Mouse (Mus musculus): ENCODE data around the gene Ptprd. TPM values are rescaled to one million over a fixed set of nuclear protein-coding genes. Genes with fewer than 3 reads are reported as not detected.

Ptprd gene
- polyA plus RNA-seq, 1 experiment from 2014 or later: 15.5 TPM

DNA sequence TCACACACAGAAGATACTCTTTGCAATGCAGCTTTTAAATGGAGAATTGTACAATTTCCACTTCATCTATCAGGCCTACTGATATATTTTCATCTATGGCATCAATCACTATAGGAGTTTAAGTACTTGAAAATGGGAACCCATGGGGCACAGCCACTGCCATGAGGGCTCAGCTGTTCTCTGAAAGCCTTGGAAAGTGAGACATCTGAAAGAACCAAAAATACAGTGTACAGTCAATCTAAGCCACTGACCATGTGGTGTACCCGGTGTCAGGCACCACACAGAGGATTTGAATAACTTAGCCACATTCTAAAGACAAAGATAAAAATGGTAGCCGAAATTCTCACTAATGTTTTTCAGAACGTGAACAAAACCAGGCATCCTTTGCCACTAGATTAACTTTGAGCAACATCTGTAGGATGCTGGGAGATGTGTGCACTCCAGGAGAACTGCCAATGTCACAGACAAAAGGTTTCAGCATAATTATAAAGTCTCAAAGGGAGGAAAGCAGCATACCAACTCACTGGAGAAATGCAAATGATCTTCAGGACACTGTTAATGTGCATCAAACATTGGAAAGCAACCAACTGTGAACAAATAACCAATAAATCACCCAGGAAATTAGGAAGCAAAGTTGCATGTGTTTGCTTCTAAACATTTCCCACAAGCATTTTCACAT, 69.5 kb downstream of the Ptprd start:
- no peak overlapping the region for H3K4me3 ChIP-seq
- no peaks in the 10 kb centered on the region for H3K36me3 ChIP-seq
- H3K27me3 ChIP-seq (ENCODE audit: insufficient read depth, poor library complexity, severe bottlenecking): no peaks in the 10 kb centered on the region
- H3K9me3 ChIP-seq: no peaks in the 10 kb centered on the region
- 75% methylated on average over 3 of the region's 3 CpGs for WGBS
- H3K27ac ChIP-seq: no peak overlapping the region
- no peaks in the 10 kb centered on the region for H3K4me1 ChIP-seq (replicated peaks)
- DNase-seq (ENCODE audit: low spot score): no peak

GRCm38 (mm10) chr4:78110898-78111297, 100.9 kb downstream of the Ptprd start:
- H3K9me3 ChIP-seq: no peaks in the 10 kb centered on the region
- no peak overlapping the region for H3K4me3 ChIP-seq
- no peaks in the 10 kb centered on the region for H3K27me3 ChIP-seq (ENCODE audit: insufficient read depth, poor library complexity, severe bottlenecking)
- no peak overlapping the region for H3K27ac ChIP-seq
- H3K36me3 ChIP-seq: no peaks in the 10 kb centered on the region
- no peaks in the 10 kb centered on the region for H3K4me1 ChIP-seq (replicated peaks)
- DNase-seq (ENCODE audit: low spot score): no peak
- 88% methylated on average over 3 of the region's 3 CpGs for WGBS

- Histone ChIP-seq H3K9me3 (no peaks in the 10 kb centered on the region), H3K27me3 (ENCODE audit: insufficient read depth, poor library complexity, severe bottlenecking) (no peaks in the 10 kb centered on the region), H3K4me1 (replicated peaks) (no peaks in the 10 kb centered on the region), H3K36me3 (no peaks in the 10 kb centered on the region), H3K27ac (no peak overlapping the region), H3K4me3 (no peak overlapping the region)
- DNase-seq (ENCODE audit: low spot score): no peak
These were observed 114.2 kb downstream of the Ptprd start for GRCm38 (mm10) chr4:78097526-78097925.

- Histone ChIP-seq H3K36me3 (no peaks in the 10 kb centered on the region), H3K27ac (no peak overlapping the region), H3K4me1 (replicated peaks) (no peaks in the 10 kb centered on the region), H3K27me3 (ENCODE audit: insufficient read depth, poor library complexity, severe bottlenecking) (no peaks in the 10 kb centered on the region), H3K4me3 (no peak overlapping the region), H3K9me3 (no peaks in the 10 kb centered on the region)
- no peak for DNase-seq (ENCODE audit: low spot score)
These were observed 129.0 kb downstream of the Ptprd start for GRCm38 (mm10) chr4:78082744-78083143.

DNA sequence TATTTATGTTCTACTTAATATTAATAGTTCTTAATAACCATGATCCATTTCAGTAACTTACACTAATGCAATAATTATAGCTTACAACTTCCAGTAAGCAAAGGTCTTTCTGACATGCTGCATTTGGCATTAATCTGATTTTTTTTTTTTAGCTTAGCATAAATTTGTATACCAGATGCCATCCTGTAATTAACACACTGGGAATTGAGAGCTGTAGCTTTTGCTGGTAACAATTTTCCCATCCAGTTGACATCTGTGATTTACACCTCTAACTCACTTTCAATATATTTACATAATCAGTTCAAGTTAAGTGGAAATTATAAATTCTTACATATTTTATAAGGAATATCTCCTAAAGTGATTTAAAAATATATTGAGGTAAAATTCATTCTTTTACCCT, 134.3 kb downstream of the Ptprd start:
- DNase-seq (ENCODE audit: low spot score): no peak
- H3K4me3 ChIP-seq: no peak overlapping the region
- no peaks in the 10 kb centered on the region for H3K9me3 ChIP-seq
- H3K27ac ChIP-seq: no peak overlapping the region
- H3K4me1 ChIP-seq (replicated peaks): no peaks in the 10 kb centered on the region
- no peaks in the 10 kb centered on the region for H3K27me3 ChIP-seq (ENCODE audit: insufficient read depth, poor library complexity, severe bottlenecking)
- H3K36me3 ChIP-seq: no peaks in the 10 kb centered on the region

DNA sequence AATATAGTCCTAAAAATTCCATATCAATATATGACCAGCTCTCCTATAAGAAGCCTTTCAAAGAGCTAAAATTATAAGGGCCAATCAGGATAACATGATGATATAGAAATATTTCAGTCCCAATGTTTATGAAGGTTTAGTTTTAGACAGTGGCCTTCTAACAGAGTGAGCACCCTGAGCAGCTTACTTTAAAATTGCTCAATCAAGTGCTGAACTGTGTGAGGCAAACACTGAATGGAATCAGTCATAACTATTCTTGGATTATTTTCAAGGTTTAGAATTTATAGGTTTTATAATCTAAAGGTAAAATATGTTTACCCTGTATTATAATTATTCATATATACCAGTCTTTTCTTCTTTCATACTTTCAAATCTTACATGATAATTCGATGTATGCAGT, 134.7 kb downstream of the Ptprd start:
- no peaks in the 10 kb centered on the region for H3K36me3 ChIP-seq
- no peaks in the 10 kb centered on the region for H3K9me3 ChIP-seq
- no peaks in the 10 kb centered on the region for H3K4me1 ChIP-seq (replicated peaks)
- DNase-seq (ENCODE audit: low spot score): no peak
- WGBS: 91% methylated on average over 1 of the region's 1 CpGs
- no peak overlapping the region for H3K4me3 ChIP-seq
- H3K27ac ChIP-seq: no peak overlapping the region
- H3K27me3 ChIP-seq (ENCODE audit: insufficient read depth, poor library complexity, severe bottlenecking): no peaks in the 10 kb centered on the region

DNA sequence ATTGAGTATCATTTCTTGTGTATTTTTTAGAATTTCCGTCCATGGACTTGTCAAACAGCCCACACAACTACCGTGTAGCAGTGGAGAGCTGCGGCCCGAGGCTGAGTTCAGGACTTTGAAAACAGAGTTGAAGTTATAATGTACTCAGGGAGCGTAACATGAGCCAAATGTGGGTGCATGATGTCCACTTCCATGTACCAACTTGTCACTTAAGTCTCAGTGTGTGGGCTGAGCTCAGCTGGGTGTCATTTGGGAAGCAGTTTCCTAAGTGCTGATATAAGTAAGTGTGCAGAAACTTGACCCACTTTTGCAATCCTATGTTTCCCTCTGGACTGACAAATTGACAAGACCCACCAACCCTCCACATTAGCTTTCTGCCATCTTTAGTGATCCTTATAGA, 173.4 kb downstream of the Ptprd start:
- H3K36me3 ChIP-seq: no peaks in the 10 kb centered on the region
- no peak overlapping the region for H3K4me3 ChIP-seq
- H3K4me1 ChIP-seq (replicated peaks): no peaks in the 10 kb centered on the region
- DNase-seq (ENCODE audit: low spot score): peak; percentile 17
- H3K9me3 ChIP-seq: no peaks in the 10 kb centered on the region
- H3K27me3 ChIP-seq (ENCODE audit: insufficient read depth, poor library complexity, severe bottlenecking): no peaks in the 10 kb centered on the region
- no peak overlapping the region for H3K27ac ChIP-seq
- 75% methylated on average over 5 of the region's 5 CpGs for WGBS

- Histone ChIP-seq H3K9me3 (no peaks in the 10 kb centered on the region), H3K27ac (no peak overlapping the region), H3K4me3 (no peak overlapping the region), H3K27me3 (ENCODE audit: insufficient read depth, poor library complexity, severe bottlenecking) (no peaks in the 10 kb centered on the region), H3K36me3 (no peaks in the 10 kb centered on the region), H3K4me1 (replicated peaks) (no peaks in the 10 kb centered on the region)
- no peak for DNase-seq (ENCODE audit: low spot score)
- WGBS: 66% methylated on average over 1 of the region's 1 CpGs
These were observed 209.7 kb downstream of the Ptprd start for GRCm38 (mm10) chr4:78002065-78002464.

DNA sequence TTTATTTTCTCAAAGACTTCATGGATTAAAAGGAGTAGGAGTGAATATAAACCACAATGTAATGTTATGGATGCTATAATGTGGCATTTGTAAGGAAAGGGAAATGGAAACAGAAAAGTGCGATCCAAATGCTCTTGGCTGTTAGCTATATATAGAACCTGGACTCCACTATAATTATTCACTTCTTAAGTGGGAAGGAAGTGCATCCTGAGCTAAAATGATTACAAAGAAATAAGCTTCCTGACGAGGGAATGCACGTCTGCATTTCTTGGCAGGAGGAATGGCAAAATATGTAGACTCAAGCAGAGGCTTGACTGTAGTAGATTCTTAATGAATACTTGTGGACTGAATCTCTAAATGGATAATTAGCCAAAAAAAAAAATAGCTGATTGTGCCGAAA, 219.1 kb downstream of the Ptprd start:
- Histone ChIP-seq H3K4me3 (no peak overlapping the region), H3K36me3 (no peaks in the 10 kb centered on the region), H3K27ac (no peak overlapping the region), H3K27me3 (ENCODE audit: insufficient read depth, poor library complexity, severe bottlenecking) (no peaks in the 10 kb centered on the region), H3K4me1 (replicated peaks) (no peaks in the 10 kb centered on the region), H3K9me3 (no peaks in the 10 kb centered on the region)
- no peak for DNase-seq (ENCODE audit: low spot score)
- WGBS: 90% methylated on average over 4 of the region's 4 CpGs

DNA sequence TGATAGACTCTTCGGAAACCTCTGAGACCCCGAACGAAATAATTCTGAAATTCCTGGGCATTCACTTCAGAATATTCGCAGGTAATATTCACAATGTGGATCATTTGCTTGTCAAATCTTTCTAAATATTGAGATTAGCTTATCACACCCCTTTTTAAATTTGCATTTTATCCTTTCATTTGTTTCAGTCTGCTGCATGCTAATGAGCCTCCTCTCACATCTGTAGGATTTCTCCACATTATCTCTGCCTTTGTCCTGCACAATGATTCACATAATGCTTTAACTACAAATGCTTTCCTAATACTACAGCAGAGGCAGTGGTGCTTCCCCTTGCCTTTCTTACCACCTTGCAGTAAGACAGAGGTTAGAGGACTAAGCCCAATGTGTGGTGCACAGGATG, 229.7 kb downstream of the Ptprd start:
- no peaks in the 10 kb centered on the region for H3K4me1 ChIP-seq (replicated peaks)
- no peak overlapping the region for H3K27ac ChIP-seq
- H3K27me3 ChIP-seq (ENCODE audit: insufficient read depth, poor library complexity, severe bottlenecking): no peaks in the 10 kb centered on the region
- WGBS: 94% methylated on average over 4 of the region's 4 CpGs
- no peak for DNase-seq (ENCODE audit: low spot score)
- H3K36me3 ChIP-seq: no peaks in the 10 kb centered on the region
- no peaks in the 10 kb centered on the region for H3K9me3 ChIP-seq
- no peak overlapping the region for H3K4me3 ChIP-seq

DNA sequence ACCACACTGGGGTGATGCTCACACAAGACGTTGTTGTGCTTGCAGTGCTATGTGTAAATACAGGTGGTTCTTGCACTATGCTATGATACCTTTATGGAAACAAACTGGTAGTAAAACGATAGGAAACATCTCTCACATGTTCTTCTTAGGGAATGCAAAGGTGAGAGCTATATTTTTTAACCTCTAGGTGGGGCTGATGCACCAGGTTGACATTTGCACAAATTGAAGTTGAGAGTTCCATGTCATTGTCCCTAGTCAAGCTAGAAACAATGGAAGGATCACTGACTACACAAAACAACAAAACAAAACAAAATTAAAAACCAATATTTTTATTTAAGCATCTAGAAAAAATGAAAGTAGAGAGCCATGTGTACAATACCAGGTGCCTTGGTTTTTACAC, 250.1 kb downstream of the Ptprd start:
- DNase-seq (ENCODE audit: low spot score): no peak
- 29% methylated on average over 2 of the region's 2 CpGs for WGBS

DNA sequence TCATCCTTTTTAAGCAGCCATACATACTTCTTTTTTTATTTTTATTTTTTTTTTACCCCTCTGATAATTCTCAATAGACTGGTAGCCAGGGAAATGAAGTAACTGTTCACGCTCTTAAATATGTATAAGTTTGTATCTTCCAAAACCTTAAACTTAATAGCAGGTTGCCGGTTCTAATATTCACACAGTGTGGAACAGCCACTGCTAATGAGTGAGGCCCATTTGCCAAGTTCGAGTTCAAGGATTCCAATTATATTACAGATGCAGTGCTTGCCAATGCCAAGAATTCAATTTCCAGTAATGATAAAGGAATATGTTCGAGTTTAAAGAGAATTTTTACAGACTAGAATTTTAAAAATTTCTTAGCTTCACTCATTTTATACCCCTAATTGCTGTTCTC, 322.3 kb downstream of the Ptprd start:
- Histone ChIP-seq H3K4me3 (no peak overlapping the region), H3K27me3 (ENCODE audit: insufficient read depth, poor library complexity, severe bottlenecking) (no peaks in the 10 kb centered on the region), H3K9me3 (no peaks in the 10 kb centered on the region), H3K27ac (no peak overlapping the region), H3K4me1 (replicated peaks) (no peaks in the 10 kb centered on the region), H3K36me3 (no peaks in the 10 kb centered on the region)
- WGBS: 82% methylated on average over 4 of the region's 4 CpGs
- no peak for DNase-seq (ENCODE audit: low spot score)

More for the DNA sequence above, 250.1 kb downstream of the Ptprd start:
- no peaks in the 10 kb centered on the region for H3K36me3 ChIP-seq
- H3K4me1 ChIP-seq (replicated peaks): no peaks in the 10 kb centered on the region
- H3K4me3 ChIP-seq: no peak overlapping the region
- H3K27me3 ChIP-seq (ENCODE audit: insufficient read depth, poor library complexity, severe bottlenecking): no peaks in the 10 kb centered on the region
- no peak overlapping the region for H3K27ac ChIP-seq
- H3K9me3 ChIP-seq: no peaks in the 10 kb centered on the region

DNA sequence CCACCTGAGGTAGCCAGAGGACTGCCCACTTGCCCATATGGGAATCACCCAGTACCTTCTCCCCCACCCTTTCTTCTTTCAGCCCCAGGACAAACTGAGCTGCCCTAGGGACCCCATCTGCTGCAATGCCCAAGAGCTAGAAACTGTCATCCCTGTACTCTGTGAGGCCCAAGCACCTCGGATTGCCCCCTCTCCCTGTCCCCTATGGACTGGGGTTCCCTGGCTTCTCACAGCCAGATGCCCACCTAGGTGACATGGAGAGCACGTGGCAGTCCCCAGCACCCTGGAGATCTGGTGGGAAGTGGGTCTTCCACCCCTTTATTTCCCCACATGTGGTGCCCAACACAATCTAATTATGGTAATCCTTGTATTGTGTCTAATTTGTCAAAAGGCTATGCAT, 331.5 kb downstream of the Ptprd start:
- H3K4me1 ChIP-seq (replicated peaks): no peaks in the 10 kb centered on the region
- no peak overlapping the region for H3K4me3 ChIP-seq
- no peak overlapping the region for H3K27ac ChIP-seq
- 47% methylated on average over 2 of the region's 2 CpGs for WGBS
- no peaks in the 10 kb centered on the region for H3K27me3 ChIP-seq (ENCODE audit: insufficient read depth, poor library complexity, severe bottlenecking)
- H3K9me3 ChIP-seq: no peaks in the 10 kb centered on the region
- DNase-seq (ENCODE audit: low spot score): no peak
- no peaks in the 10 kb centered on the region for H3K36me3 ChIP-seq

- Histone ChIP-seq H3K9me3 (no peaks in the 10 kb centered on the region), H3K27me3 (ENCODE audit: insufficient read depth, poor library complexity, severe bottlenecking) (no peaks in the 10 kb centered on the region), H3K4me3 (no peak overlapping the region), H3K27ac (no peak overlapping the region), H3K4me1 (replicated peaks) (no peaks in the 10 kb centered on the region), H3K36me3 (no peaks in the 10 kb centered on the region)
- 83% methylated on average over 5 of the region's 5 CpGs for WGBS
- no peak for DNase-seq (ENCODE audit: low spot score)
These were observed 350.5 kb downstream of the Ptprd start for GRCm38 (mm10) chr4:77861269-77861668.

Measured in hindbrain, embryonic 10.5 days (tissue).